Mouse (Mus musculus) thymus, postnatal 10 days (tissue): Measurements from ENCODE around the gene Map7.
A peak's percentile ranks its signal among the peaks of the same experiment; 100 is the strongest.

ENCODE experiments used
- DNase-seq, 2 experiments: peaks; one replicate each; pipeline ENCODE4 v3.0.0; 2021; ENCODE audit warnings: low spot score in 2 of 2

Gene Map7

DNA sequence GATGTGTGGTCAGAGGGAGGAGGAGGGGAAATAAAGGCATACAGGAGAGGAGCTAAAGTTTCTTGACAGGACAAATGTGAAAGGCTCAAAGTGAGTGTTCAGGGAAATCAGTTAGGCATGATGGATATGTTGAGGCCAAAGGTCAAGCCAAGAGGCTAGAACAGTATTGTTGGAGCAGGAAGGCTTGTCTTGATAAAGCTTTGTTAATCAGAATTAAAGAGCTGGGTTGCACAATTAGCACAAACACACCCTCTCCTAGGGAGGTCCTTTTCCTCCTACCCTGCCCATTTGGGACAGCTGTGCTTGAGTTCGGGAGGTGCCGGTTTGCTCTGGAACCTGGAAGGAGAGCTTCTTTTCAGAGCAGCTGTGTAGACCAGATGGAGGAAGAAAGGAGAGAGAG, 5.2 kb downstream of the Map7 start:
- no peak for DNase-seq

DNA sequence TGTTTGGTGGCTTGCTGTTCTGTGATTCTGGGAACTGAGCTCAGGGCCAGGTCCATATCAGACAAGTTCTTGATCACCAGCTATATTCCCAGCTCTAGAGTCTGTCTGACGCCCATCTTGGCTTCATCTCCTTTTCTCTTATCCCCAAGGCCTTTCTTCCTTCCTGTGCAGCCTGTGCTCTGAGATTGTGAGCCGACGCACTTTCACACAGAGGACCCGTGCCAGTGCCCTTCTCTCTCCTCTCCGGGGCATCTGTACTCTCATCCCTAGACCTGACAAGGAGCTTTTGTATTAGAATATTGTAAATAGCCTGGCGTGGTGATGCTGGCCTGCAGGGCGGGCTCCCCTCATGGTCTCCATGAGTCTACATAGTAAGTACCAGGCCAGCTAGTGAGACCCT, 7.1 kb downstream of the Map7 start:
- no peak for DNase-seq

DNA sequence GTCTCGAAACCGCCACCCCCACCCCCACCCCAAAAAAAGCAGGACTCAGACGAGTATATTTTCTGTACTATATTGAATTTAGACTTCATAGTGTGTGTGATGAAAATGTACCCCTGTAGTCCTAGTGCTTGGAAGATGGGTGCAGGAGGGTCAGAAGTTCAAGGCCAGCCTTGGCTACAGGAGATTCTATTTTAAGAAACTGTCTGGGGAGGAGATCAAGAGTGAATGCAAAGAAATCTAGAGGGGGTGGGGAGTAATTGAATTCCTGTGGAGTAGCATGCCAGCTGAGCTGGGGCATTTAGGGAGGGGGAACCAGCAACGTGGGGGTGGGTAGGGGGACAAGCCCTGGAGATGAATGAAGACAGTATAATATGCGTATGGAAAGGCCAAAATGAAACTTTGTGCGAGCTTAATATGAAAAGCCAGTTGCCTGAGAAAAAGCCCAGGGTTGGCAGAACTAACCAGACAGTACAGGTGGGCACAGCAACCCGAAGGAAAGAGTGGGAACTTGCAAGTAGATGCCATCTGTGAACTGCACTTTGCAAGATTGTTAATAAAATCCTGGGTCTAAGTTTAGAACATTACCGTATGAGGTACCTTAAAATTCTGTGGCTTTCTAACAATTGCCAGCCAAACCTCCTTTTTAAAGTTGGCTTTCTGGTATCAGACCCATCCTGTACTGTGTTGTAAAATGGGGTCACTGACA, 8.9 kb downstream of the Map7 start:
- DNase-seq: no peak

DNA sequence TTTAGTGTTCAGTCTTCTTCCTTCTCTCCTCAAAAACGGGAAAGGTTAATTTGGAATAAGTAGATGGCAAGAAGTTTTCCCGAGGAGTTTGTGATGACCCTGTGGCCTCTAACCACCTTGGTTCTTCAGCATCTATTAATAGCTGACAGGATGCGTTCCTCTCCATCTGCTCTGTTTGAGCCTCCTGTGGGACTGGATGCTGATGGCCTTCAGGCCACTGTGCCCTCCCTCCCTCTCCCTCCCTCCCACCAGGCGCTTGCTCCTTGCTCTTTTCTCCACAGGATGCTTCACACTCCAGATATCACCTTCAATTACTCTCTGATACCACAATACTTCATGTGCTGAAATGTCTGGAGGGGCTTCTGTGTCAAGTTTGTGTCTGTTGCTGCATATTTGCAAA, 10.5 kb downstream of the Map7 start:
- no peak for DNase-seq

DNA sequence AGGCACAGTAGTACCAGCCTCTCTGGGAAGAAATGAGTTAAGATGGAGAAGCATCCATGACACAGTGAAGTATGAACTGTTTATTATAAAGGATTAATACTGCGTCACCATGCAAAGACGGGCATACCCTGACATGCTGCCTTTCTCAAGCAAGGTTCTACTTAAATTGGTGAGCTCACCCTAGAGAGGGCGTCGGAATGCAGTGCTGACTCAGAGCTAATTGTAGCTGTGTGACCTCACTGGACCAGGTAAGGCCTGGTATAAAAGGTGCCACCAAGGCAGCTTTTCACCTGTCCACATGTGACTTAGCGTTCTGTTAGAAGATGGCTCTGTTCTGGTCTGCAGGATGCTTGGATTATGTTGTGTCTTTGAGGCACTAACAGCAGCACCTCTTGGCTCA, 11.0 kb downstream of the Map7 start:
- no peak for DNase-seq

DNA sequence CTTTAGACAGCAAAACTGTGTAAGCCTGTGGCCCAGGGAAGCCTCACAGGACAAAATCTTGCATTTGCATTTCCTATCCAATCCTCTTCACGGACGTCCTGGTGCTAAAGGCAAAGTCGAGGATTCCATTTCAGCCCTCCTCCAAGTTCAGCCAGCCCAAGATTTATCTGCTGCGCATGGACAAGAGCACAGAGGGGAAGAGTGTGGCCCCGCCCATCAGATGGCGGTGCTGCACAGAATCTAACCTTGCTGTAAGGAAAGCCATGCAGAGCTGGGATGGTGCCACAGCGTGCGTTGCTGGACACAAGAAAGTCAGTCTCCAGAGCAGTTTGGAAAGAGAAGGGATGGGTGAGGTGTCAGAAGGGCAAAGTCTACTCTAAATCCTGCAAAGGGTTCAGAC, 12.6 kb downstream of the Map7 start:
- no peak for DNase-seq

DNA sequence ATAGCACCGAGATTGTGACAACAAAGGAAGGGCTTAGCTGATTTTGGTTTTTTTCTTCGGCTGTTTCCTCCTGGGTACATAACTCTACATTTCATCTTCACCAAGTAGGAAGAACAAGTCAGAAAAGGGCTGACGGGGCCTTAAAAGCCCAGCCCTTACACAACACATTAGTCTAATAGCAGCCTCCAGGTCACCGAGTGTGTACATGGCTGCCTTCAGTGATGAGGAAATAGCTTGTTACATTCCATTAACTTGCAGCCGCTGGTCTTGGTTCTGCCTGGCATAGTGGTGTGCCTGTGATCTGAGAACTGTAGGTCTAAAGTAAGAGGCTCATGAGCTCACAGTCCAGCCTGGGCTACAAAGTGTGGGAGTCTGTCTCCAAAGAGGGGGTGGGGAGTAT, 16.5 kb downstream of the Map7 start:
- DNase-seq: no peak

DNA sequence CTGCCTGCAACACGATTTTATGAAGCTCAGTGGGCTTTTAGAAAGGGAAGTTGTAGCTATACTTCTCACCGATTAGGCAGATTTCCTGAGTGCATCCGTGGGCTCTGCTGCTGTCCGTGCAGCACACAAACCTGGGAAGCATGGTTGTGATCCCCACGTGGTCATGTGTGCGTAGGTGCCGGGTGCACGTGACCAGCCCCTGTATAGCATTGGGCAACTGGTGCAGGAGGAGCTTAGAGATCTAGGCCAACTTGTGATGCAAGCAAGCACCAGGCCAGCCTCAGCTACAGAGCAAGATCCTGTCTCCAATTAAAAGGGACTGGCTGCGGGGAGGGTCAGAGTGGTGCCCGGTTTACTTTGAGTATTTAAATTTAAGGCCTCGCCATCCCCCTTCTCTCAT, 18.5 kb downstream of the Map7 start:
- no peak for DNase-seq

DNA sequence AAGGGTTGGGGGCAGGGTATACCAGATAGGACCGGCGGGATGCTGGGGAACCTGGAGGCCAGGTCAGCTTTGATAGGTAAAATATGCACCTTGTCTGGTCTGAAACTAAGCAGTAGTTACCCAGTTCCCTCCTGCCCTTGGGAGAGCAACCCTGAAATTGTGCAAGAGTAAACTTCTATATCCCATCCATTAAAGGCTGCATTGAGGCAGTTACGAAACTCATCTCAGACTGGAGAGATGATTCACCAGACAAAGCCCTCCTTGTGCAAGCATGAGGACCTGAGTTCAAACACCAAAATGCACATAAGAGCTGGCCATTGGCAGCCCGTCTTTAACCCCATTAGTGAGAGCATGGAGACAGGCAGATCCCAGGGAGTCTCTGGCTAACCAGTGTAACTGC, 19.2 kb downstream of the Map7 start:
- no peak for DNase-seq

DNA sequence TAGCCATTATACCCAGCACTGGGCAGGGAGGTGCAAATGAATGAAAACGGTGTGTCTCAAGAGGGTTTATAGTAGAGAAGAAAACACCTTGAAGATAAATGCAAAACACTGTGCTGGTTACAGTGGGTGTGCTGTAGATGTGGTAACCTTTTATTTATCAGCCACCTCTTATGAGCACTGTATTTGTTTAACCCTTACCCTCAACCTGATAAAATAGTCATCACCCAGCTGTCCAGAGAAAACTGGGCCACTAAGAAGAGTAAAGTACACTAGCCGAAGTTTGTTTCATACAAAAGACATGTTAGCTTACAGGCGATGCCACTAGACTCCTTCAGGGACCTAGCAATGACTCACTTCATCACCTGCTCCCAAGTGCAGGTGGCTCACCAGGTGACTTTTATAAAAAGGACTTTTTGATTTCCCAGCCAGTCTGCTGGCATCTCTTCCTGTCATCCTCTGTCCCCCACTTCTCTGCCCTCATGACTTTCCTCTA, 21.0 kb downstream of the Map7 start:
- no peak for DNase-seq

DNA sequence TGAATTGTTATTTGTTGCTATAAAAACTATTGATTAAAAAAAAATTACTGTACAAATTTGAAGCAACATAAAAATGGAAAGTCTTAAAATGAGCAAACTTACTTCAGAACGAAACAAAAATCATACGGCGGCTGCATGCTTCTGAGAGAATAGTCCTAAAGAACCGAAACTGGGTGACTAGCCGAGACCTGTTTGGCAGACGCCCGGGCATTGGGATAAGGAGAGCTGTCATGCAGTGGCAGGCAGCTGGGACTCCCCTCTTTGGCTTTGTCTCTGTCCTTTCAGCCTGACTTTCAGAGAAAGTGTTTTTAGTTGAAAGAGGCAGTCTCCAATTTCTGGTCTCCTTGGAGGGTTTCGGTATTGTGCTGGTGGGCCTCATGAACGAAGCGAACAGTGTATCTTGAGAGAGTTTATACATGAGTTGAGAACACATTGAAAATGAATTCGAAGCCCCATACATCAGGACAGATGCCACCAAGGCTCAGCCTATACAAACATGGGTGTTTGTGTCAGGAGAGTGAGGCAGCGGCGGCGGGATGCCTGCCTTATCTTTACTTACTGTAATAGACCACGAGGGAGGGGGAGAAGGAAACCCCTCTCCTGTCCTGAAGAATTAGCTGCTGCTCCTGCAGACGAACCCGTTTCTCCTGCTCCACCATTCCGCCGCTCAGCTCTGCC, 21.8 kb downstream of the Map7 start:
- no peak for DNase-seq

DNA sequence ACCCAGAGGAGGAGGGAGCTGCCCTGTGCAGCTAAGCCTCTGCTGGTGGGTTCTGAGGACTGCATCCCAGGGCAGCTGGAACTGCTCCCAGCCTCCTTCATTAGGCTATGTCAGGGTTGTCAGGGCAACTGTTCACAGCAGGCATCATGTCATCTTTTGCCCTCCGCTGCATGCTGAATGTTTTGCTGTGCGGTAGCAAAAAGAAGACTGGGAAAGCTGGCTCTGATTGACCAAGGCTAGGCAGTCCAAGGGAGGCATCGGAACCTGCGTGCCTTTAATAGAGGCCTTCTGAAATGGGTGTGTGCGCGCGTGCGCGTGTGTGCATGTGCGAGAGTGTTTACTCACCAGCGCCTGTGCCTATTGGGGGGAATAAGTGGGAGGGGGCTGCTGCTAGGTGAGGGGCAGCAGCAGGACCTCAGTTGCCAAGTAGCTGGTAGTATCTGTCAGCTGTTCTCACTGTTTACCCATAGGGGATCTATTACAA, 22.4 kb downstream of the Map7 start:
- DNase-seq: peak; percentile 11 to 27

DNA sequence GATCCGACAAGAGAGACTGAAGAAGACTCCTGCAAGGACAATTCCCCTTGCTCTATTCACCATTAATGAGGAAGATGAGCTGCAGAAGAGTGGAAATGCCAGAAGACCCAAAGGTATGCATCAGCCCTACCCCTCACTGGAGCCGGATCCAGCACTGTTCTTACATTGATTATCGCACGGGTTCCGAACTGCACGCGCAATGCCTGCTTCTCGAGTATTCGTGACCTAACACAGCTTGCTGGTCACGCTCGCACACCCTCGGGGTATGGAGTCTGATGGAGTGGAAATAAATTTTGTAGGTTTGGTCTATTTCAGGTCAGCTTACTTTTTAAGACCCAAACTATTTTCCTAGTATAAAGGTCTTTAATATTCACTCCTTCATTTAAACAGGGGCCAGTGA, 22.9 kb downstream of the Map7 start:
- DNase-seq: no peak

DNA sequence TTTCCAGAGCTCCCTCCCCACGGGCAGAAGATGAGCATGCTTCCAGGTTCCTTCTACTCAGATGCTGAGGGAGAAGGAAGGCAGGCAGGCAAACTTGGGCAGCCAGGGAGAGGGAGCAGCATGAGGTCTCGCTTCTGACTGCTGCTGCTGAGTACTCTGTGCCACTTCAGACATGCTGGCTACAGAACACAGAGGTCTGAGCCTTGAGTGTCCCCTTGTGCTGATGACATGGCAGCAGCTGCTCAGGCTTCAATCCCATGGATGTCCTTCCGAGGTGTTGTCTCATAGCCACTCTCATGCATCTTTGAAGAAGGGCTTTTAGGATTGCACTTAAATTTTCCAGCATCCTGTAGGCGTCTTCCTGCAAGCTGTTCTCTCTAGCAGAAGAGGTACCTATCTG, 23.5 kb downstream of the Map7 start:
- DNase-seq: no peak

DNA sequence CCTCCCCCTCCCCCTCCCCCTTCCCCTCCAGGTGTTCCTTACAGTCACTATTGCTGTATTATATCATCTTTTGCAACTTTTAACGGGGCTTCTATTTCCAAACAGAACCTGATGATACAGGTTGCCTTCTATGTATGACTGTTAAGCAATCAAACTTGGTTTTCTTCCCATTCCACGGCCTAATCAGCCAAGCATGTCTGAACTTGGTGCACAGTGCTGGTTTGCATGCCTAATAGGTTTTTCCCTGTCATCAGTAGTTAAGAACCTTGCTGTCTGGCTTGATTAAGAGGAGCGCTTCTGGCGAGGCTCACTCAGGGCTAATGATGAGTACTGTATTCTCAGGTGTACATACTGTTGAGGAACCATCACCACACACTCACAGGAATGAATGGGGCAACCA, 25.5 kb downstream of the Map7 start:
- DNase-seq: no peak

DNA sequence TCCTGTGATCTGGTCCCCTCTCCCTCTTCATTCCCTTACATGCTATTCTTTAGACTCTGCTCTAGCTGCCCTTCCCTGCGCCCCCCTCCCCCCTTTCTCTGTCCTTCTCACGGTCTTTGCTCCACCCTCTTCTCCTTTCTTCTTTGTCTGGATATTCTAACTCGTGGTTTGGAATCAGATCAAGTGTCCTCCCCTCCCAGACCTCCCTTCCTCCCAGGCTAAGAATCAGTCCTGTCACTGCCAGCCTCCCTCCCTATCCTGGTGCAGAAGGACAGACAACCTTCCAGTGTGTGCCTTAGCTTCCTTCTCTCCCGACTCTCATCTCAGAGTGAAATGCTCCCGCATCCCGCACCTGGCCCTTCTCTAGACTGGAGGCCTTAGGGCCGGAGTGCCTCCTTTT, 27.8 kb downstream of the Map7 start:
- no peak for DNase-seq

DNA sequence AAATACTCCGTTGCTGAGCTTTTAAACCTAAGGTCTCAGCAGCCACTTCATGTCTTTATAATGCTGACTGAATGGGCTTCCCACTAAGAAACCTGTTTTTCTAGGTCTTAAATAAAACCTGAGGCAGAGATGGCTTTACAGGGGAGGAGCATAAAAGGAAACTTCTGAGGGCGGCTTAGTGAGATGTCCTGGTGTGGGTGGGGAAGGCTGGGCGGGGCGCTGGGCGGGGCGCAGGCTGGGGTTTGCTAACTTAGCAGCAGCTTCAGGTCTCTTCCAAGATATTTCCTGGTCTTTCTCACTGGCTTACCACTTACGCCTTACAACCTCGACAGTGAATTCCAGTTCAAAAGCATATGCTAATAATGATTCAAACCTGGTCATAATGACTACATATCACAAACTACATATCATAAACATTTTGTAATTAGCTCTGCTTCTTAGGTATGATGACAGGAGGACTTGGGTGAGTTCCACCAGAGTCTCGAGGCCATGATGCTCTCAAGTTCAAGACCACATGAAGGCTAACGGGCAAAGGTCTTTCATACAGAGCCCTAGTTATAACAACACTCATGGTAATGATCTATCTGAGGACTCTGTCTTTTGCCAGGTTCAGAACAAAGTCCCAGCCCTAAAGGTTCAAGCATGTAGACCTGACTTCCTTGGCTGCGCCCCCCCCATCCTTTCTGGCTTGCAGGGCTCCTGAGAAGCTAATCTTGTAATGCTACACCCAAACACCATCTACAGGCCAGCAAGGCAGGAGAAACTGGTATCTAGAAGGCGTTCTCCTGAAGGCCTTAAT, 30.7 kb downstream of the Map7 start:
- peak in 1 of 2 experiments; percentile 21 for DNase-seq

DNA sequence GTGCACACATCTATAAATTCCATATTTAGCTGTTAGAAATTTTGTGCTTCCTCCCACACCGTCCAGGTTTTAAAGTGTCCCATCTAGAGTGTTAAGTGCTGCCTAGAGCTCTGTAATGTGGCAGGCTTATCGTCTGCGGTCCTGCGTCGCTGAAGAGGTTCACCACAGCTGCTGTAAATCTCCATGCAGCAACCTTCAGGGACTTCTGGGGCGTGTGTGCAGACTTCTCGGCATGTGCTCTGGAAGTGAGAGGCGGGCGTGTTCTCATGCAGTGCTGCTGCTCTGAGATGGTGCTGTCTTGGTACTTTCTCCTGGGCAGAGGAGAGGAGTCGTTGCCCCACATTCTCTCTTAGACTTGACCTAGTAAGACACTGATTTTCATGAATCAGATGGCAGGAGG, 32.9 kb downstream of the Map7 start:
- DNase-seq: no peak

DNA sequence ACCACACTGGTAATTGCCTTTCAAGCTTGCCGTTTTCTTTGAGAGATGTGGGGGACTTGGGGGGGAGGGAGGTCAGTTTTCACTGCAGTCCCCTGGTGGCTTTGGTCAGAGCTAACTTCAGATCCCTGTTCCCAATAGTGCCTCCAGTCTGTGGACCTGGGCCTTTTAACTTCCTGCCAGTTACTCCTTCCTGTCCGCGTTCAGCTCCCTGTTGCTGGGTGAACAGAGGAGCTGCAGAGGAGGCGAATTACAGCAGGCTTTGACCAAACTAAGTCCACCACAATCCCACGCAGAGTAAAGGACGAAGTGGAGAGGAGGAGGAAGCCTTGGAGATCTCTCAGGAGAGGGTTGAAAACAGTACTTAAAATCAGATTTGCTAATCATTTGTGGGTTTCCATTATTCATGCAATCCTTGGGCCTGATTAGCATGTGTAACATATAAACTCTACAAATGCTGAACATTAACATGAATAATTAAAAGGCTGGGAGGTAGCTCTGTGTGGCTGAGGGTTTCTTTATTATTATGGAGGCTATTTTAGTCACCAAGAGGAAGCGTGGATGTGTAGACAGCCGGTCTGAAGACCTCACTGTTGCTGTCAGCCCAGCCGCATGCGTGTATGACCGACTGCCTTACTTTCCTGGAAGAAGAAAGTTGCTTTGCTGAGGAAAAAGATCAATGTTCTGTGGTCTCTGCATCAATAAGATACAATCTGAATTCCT, 33.6 kb downstream of the Map7 start:
- DNase-seq: no peak

DNA sequence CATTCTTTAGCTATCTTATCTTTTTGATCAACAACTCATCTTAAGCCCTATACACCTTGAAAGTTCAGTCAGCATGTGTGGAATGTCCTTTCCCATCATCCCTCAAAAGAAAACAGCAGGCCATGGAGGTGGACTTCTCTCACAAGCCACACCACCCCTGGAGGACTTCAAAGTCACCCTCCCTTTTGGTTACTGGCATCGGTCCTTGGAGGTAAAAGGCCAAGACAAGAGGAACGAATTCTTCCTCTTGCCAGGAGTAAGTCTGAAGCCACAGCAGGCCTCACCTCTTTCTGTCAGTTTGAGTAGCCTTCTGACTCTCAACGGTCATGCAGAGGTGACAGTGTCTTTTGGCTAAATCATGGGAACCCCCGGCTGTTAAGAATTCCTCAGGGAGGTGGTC, 36.1 kb downstream of the Map7 start:
- no peak for DNase-seq

DNA sequence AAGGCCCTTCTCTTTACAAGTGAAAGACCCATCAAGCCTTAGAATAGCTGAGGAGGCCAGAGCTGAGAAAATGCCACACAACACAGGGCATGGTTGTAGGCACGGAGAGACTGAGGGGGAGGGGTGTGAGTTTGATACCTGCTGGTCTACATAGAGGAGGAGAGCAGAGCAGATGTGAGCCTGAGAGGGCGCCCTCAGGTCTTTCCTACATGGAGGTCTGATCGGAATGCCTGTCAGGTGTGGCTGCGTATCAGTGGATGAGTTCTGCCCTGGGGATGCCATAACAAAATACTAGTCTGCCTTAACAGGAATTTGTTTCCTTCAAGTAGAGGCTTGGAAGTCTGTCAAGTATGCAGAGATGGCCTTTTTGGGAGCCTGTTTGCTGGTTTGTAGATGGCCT, 37.0 kb downstream of the Map7 start:
- DNase-seq: no peak

DNA sequence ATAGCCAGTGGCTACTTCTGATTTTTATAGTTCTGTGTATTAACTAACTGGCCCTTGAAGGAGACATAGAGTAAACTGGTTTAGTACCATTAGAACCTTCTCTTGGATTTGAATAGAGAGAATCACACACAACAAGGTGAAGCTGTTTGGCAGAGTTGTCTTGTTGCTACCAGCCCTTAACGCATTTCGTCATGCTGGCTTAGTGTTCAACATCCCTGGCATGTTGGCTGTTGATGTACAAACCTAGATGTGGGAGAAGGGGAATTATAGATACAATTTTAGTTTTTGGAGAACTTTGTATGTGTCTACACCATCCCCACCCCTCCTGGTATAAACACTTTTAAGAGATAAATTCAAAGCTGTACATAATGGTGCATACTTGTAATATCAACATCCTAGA, 37.5 kb downstream of the Map7 start:
- DNase-seq: no peak
